Mouse (Mus musculus): ENCODE results near the gene Hoxb6. TPM values are rescaled to one million over a fixed set of nuclear protein-coding genes. Genes with fewer than 3 reads are reported as not detected.

Gene Hoxb6
- polyA plus RNA-seq, 1 experiment, result not detected

DNA sequence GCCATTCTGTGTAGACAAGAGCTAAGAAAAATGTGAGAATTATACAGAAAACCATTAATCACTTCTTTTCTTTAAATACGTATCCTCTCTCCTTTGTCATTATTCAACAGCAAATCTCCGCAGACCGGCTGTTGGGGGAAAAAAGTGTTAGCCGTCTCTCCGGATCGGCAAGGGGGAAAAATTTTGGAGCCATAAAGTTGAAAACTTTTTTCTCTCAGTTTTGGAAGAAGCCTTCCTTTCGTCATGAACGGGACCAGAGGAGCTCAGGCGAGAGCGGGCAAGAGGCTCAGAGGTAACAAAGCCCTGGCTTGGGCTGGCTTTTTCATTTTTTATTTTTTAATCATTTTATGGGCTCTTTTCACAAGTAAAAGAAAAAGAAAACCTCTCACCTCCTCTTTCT is 30.9 kb downstream of the Hoxb6 start, which contains the start of gene Hoxb3:
Gene Hoxb3, plus strand, starts transcription at position 173 of the 400 bp plus-strand sequence.
- no peak within 1 kb of the TSS for H3ac ChIP-seq (ENCODE audit: control insufficient read depth, insufficient read length)
- TF ChIP-seq USF1 (IDR thresholded peaks at IDR 0.05; ENCODE audit: low read depth) (no peak), TCF3 (IDR thresholded peaks at IDR 0.05; ENCODE audit: insufficient read length, low read depth) (no peak), MAX (IDR thresholded peaks at IDR 0.05; ENCODE audit: low read depth) (no peak), TCF12 (IDR thresholded peaks at IDR 0.05; ENCODE audit: insufficient read depth, poor library complexity, severe bottlenecking) (no peak), SRF (IDR thresholded peaks at IDR 0.05; ENCODE audit: control insufficient read depth, insufficient read length, low read depth) (no peak), E2F4 (IDR thresholded peaks at IDR 0.05; ENCODE audit: insufficient read depth) (no peak), REST (IDR thresholded peaks at IDR 0.05; ENCODE audit: insufficient read depth, insufficient read length) (no peak), MYOG (IDR thresholded peaks at IDR 0.05; ENCODE audit: control insufficient read depth in 1 of 3, insufficient read depth in 1 of 3, insufficient read length in 2 of 3, low read depth in 2 of 3) (no peak), POLR2A (IDR thresholded peaks at IDR 0.05; ENCODE audit: insufficient read length, low read depth) (no peak), MYOD1 (IDR thresholded peaks at IDR 0.05; ENCODE audit: control insufficient read depth in 1 of 3, insufficient read length in 2 of 3, low read depth in 2 of 3) (no peak), POLR2AphosphoS2 (IDR thresholded peaks at IDR 0.05; ENCODE audit: insufficient read length, low read depth) (no peak), CEBPB (IDR thresholded peaks at IDR 0.05; ENCODE audit: insufficient read depth, poor library complexity, severe bottlenecking) (no peak)
- no peak within 1 kb of the TSS for H3K4me3 ChIP-seq
- H3K4me2 ChIP-seq (ENCODE audit: low read depth), result no peak within 1 kb of the TSS
- H3K27me3 ChIP-seq (ENCODE audit: control insufficient read depth, insufficient read depth, insufficient read length), result peaks cover 89% of the 10 kb centered on the region
- no peaks in the 10 kb centered on the region for H3K36me3 ChIP-seq (ENCODE audit: control insufficient read depth, insufficient read depth)
- H3K79me2 ChIP-seq (ENCODE audit: control insufficient read depth, insufficient read depth), result no peaks in the 10 kb centered on the region

DNA sequence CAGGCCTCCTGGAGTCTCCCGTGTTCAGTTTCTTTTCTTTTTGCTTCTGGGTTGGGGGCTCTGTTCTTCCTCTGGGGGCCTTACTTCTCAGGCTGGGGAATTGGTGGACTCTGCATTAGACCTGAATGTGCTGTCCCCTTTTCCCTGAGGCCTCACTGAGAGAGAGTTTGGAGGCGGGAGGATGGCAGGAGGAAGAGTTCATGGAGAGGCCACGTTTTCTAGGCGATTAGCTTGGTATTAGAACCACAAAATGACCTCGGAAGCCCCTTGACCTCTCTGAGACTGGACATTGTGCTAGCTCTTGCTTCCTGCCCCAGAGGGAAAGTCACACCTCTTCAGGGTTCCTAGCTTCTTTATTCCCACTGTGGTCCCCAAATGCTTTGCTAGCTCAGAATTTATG is 31.8 kb downstream of the Hoxb6 start:
- Histone ChIP-seq H3ac (ENCODE audit: control insufficient read depth, insufficient read length) (no peak overlapping the region), H3K79me2 (ENCODE audit: control insufficient read depth, insufficient read depth) (no peaks in the 10 kb centered on the region), H3K4me2 (ENCODE audit: low read depth) (no peak overlapping the region), H3K27me3 (ENCODE audit: control insufficient read depth, insufficient read depth, insufficient read length) (peaks cover 91% of the 10 kb centered on the region), H3K36me3 (ENCODE audit: control insufficient read depth, insufficient read depth) (no peaks in the 10 kb centered on the region), H3K4me3 (no peak overlapping the region)
- TF ChIP-seq MYOG (IDR thresholded peaks at IDR 0.05; ENCODE audit: control insufficient read depth in 1 of 3, insufficient read depth in 1 of 3, insufficient read length in 2 of 3, low read depth in 2 of 3) (no peak), TCF3 (IDR thresholded peaks at IDR 0.05; ENCODE audit: insufficient read length, low read depth) (no peak), MYOD1 (IDR thresholded peaks at IDR 0.05; ENCODE audit: control insufficient read depth in 1 of 3, insufficient read length in 2 of 3, low read depth in 2 of 3) (no peak), CEBPB (IDR thresholded peaks at IDR 0.05; ENCODE audit: insufficient read depth, poor library complexity, severe bottlenecking) (no peak), SRF (IDR thresholded peaks at IDR 0.05; ENCODE audit: control insufficient read depth, insufficient read length, low read depth) (no peak), E2F4 (IDR thresholded peaks at IDR 0.05; ENCODE audit: insufficient read depth) (no peak), REST (IDR thresholded peaks at IDR 0.05; ENCODE audit: insufficient read depth, insufficient read length) (no peak), USF1 (IDR thresholded peaks at IDR 0.05; ENCODE audit: low read depth) (no peak), POLR2AphosphoS2 (IDR thresholded peaks at IDR 0.05; ENCODE audit: insufficient read length, low read depth) (no peak), TCF12 (IDR thresholded peaks at IDR 0.05; ENCODE audit: insufficient read depth, poor library complexity, severe bottlenecking) (no peak), POLR2A (IDR thresholded peaks at IDR 0.05; ENCODE audit: insufficient read length, low read depth) (no peak), MAX (IDR thresholded peaks at IDR 0.05; ENCODE audit: low read depth) (no peak)

DNA sequence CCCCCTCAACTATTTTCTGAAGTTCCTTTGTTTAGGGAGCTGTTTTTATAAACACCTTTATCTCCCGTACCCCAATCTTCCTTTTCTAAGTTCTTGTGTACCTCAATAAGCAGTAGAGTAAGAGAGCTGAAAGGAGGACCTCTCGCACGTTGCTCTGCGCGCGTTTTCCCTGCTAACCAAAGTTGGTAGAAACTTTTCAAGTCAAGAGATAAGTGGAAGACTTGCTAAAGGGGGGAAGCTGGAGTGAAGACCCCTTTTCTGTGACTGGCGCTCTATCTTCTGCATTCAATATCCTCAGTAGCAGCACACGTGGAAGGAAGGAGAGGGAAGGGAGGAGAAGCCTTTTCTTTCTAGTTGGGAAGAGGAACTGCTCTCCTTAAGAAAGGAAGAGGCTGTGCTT is 32.7 kb downstream of the Hoxb6 start:
- TF ChIP-seq SRF (IDR thresholded peaks at IDR 0.05; ENCODE audit: control insufficient read depth, insufficient read length, low read depth) (no peak), MAX (IDR thresholded peaks at IDR 0.05; ENCODE audit: low read depth) (no peak), POLR2A (IDR thresholded peaks at IDR 0.05; ENCODE audit: insufficient read length, low read depth) (no peak), POLR2AphosphoS2 (IDR thresholded peaks at IDR 0.05; ENCODE audit: insufficient read length, low read depth) (no peak), USF1 (IDR thresholded peaks at IDR 0.05; ENCODE audit: low read depth) (no peak), MYOD1 (IDR thresholded peaks at IDR 0.05; ENCODE audit: control insufficient read depth in 1 of 3, insufficient read length in 2 of 3, low read depth in 2 of 3) (no peak), TCF12 (IDR thresholded peaks at IDR 0.05; ENCODE audit: insufficient read depth, poor library complexity, severe bottlenecking) (no peak), REST (IDR thresholded peaks at IDR 0.05; ENCODE audit: insufficient read depth, insufficient read length) (no peak), CEBPB (IDR thresholded peaks at IDR 0.05; ENCODE audit: insufficient read depth, poor library complexity, severe bottlenecking) (no peak), E2F4 (IDR thresholded peaks at IDR 0.05; ENCODE audit: insufficient read depth) (no peak), MYOG (IDR thresholded peaks at IDR 0.05; ENCODE audit: control insufficient read depth in 1 of 3, insufficient read depth in 1 of 3, insufficient read length in 2 of 3, low read depth in 2 of 3) (no peak), TCF3 (IDR thresholded peaks at IDR 0.05; ENCODE audit: insufficient read length, low read depth) (no peak)

DNA sequence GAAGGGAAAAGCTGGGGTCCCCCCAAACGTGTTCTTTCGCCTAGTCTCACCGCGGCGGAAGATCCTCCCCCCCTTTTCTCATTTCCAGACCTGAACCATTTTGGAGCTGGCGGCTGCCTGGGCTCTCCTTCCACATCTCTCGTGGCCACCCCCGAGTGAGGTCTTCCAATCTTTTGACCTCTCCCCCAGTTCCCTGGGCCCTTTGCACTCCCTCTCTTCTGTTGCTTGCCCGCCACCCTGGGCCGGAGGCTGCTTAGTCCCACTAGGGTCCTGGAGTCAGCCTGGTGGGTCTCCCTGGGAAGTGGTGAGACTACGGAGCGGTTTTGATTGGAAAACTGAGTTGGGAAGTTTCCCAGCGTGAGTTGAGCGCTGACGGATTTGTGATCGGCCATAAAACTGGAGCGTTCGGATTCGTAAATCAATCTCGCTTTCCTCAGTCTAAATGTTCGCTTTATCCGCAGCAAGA is 33.5 kb downstream of the Hoxb6 start:
- H3K36me3 ChIP-seq (ENCODE audit: control insufficient read depth, insufficient read depth), result no peaks in the 10 kb centered on the region
- H3K27me3 ChIP-seq (ENCODE audit: control insufficient read depth, insufficient read depth, insufficient read length), result peaks cover 91% of the 10 kb centered on the region
- TF ChIP-seq REST (IDR thresholded peaks at IDR 0.05; ENCODE audit: insufficient read depth, insufficient read length), result no peak
- no peak for TF ChIP-seq MYOD1 (IDR thresholded peaks at IDR 0.05; ENCODE audit: control insufficient read depth in 1 of 3, insufficient read length in 2 of 3, low read depth in 2 of 3)
- no peak for TF ChIP-seq POLR2A (IDR thresholded peaks at IDR 0.05; ENCODE audit: insufficient read length, low read depth)
- no peak for TF ChIP-seq MYOG (IDR thresholded peaks at IDR 0.05; ENCODE audit: control insufficient read depth in 1 of 3, insufficient read depth in 1 of 3, insufficient read length in 2 of 3, low read depth in 2 of 3)
- no peak for TF ChIP-seq E2F4 (IDR thresholded peaks at IDR 0.05; ENCODE audit: insufficient read depth)
- no peak for TF ChIP-seq POLR2AphosphoS2 (IDR thresholded peaks at IDR 0.05; ENCODE audit: insufficient read length, low read depth)
- TF ChIP-seq TCF12 (IDR thresholded peaks at IDR 0.05; ENCODE audit: insufficient read depth, poor library complexity, severe bottlenecking), result no peak
- TF ChIP-seq TCF3 (IDR thresholded peaks at IDR 0.05; ENCODE audit: insufficient read length, low read depth), result no peak
- no peak for TF ChIP-seq SRF (IDR thresholded peaks at IDR 0.05; ENCODE audit: control insufficient read depth, insufficient read length, low read depth)
- no peak for TF ChIP-seq USF1 (IDR thresholded peaks at IDR 0.05; ENCODE audit: low read depth)
- TF ChIP-seq CEBPB (IDR thresholded peaks at IDR 0.05; ENCODE audit: insufficient read depth, poor library complexity, severe bottlenecking), result no peak
- no peak for TF ChIP-seq MAX (IDR thresholded peaks at IDR 0.05; ENCODE audit: low read depth)
- H3K4me3 ChIP-seq, result no peak overlapping the region
- no peak overlapping the region for H3ac ChIP-seq (ENCODE audit: control insufficient read depth, insufficient read length)
- no peaks in the 10 kb centered on the region for H3K79me2 ChIP-seq (ENCODE audit: control insufficient read depth, insufficient read depth)
- H3K4me2 ChIP-seq (ENCODE audit: low read depth), result no peak overlapping the region

More for the DNA sequence above, 32.7 kb downstream of the Hoxb6 start:
- Histone ChIP-seq H3K4me2 (ENCODE audit: low read depth) (no peak overlapping the region), H3K79me2 (ENCODE audit: control insufficient read depth, insufficient read depth) (no peaks in the 10 kb centered on the region), H3K36me3 (ENCODE audit: control insufficient read depth, insufficient read depth) (no peaks in the 10 kb centered on the region), H3K4me3 (no peak overlapping the region), H3K27me3 (ENCODE audit: control insufficient read depth, insufficient read depth, insufficient read length) (peaks cover 90% of the 10 kb centered on the region), H3ac (ENCODE audit: control insufficient read depth, insufficient read length) (no peak overlapping the region)
